Mouse (Mus musculus): Measurements from ENCODE around the gene Ykt6.

- TF ChIP-seq POLR2A (IDR thresholded peaks at IDR 0.05; ENCODE audit: insufficient read depth, low read depth, low read length) (no peak), CTCF (IDR thresholded peaks at IDR 0.05; ENCODE audit: insufficient read depth, low read depth, low read length) (no peak)
Measured at GRCm38 (mm10) chr11:5907096-5907495, 48.4 kb upstream of the Ykt6 start.
